Mouse (Mus musculus) CD4-positive naive resting alpha-beta T cell, adult 57 days (primary cell): ENCODE measurements around the gene Kctd12b. TPM values are rescaled to one million over a fixed set of nuclear protein-coding genes. Genes with fewer than 3 reads are reported as not detected.

Source experiments
- total RNA-seq: library from RNA; stranded (reverse); gene quantifications from one replicate; pipeline ENCODE4 v1.2.4, GENCODE M21; 2023

Gene Kctd12b
- 7.2 TPM for total RNA-seq

GRCm38 (mm10) chrX:153695782-153696395 is at the start of gene Kctd12b:
Gene Kctd12b, minus strand, starts transcription at chrX:153696391.

GRCm38 (mm10) chrX:153723110-153723916 is 27.1 kb upstream of the Kctd12b start, which contains the start of gene Nbdy:
Gene Nbdy, plus strand, starts transcription at chrX:153723590.

Other genes starting within 250 kb of the Kctd12b start
- gene Ubqln2, start 198.2 kb downstream of the Kctd12b start, total RNA-seq: 52.4 TPM
- not detected for gene Cypt3, start 137.8 kb downstream of the Kctd12b start, total RNA-seq
- gene Nbdy, start 27.2 kb upstream of the Kctd12b start, total RNA-seq: 16.5 TPM
- not detected for gene Spin2c, start 135.8 kb upstream of the Kctd12b start, total RNA-seq